Mouse (Mus musculus) liver, embryonic 13.5 days (tissue): ENCODE results near the gene Cyp4f14. TPM values are rescaled to one million over a fixed set of nuclear protein-coding genes. Genes with fewer than 3 reads are reported as not detected.
"Not testable (repeated sequence)": the region's sequence is repeated elsewhere in the genome, so short reads cannot be mapped to it uniquely, and the experiment has no call there.

ENCODE experiments used
- ATAC-seq: fragments of 200-750 bp; cut with Nextera tagmentation; 2 replicates; pipeline ENCODE4 v1.8.0; 2017; ENCODE audit warnings: low read depth, mild to moderate bottlenecking, moderate number of reproducible peaks, moderate library complexity
- DNase-seq: peaks from one replicate; pipeline ENCODE4 v3.0.0; 2022
- H3K27ac ChIP-seq: fragments of 300-500 bp; sonication (generic); 2 replicates; pipeline ENCODE4 v1.5.1; 2015; ENCODE audit warnings: moderate library complexity, mild to moderate bottlenecking, inconsistent platforms
- H3K27me3 ChIP-seq: fragments of 300-500 bp; sonication (generic); 2 replicates; pipeline ENCODE4 v1.6.1; 2015; ENCODE audit warnings: mild to moderate bottlenecking, inconsistent platforms
- H3K36me3 ChIP-seq: fragments of 300-500 bp; sonication (generic); 2 replicates; pipeline ENCODE4 v1.6.1; 2015; ENCODE audit warnings: mild to moderate bottlenecking, inconsistent platforms
- H3K4me1 ChIP-seq: fragments of 300-500 bp; sonication (generic); replicated peaks from 2 replicates; pipeline ENCODE4 v1.6.1; 2015; ENCODE audit warnings: inconsistent platforms
- H3K4me2 ChIP-seq: fragments of 300-500 bp; sonication (generic); 2 replicates; pipeline ENCODE4 v1.6.1; 2015; ENCODE audit warnings: inconsistent platforms, mild to moderate bottlenecking, moderate library complexity
- H3K4me3 ChIP-seq: fragments of 300-500 bp; sonication (generic); replicated peaks from 2 replicates; pipeline ENCODE4 v1.5.1; 2015; ENCODE audit warnings: mild to moderate bottlenecking, inconsistent platforms
- H3K9ac ChIP-seq: fragments of 300-500 bp; sonication (generic); 2 replicates; pipeline ENCODE4 v1.6.1; 2015; ENCODE audit warnings: mild to moderate bottlenecking, inconsistent platforms
- H3K9me3 ChIP-seq: fragments of 300-500 bp; sonication (generic); replicated peaks from 2 replicates; pipeline ENCODE4 v1.6.1; 2016; ENCODE audit warnings: inconsistent platforms
- WGBS: fragments of 180-500 bp; shearing (Covaris S2); methylation state at CpG from one replicate; pipeline ENCODE4 v1.1.7; 2015; ENCODE audit not compliant: insufficient replicate concordance; 5-methylcytosine and 5-hydroxymethylcytosine counted together
- polyA plus RNA-seq: library from polyadenylated mRNA; unstranded; fragments of >200 nt; fragmentation: Nextera tagmentation; extraction: Ambion mirVana; gene quantifications from 2 replicates; pipeline ENCODE4 v1.2.1, GENCODE M21; 2015

The Cyp4f14 gene
- polyA plus RNA-seq, 1 experiment from 2014 or later: not detected

GRCm38 (mm10) chr17:32856713-32857112 is 60.4 kb downstream of the Cyp4f14 start:
- H3K9ac ChIP-seq, H3K27me3 ChIP-seq, H3K4me1 ChIP-seq, H3K27ac ChIP-seq, H3K4me3 ChIP-seq, H3K36me3 ChIP-seq, ATAC-seq, H3K9me3 ChIP-seq, H3K4me2 ChIP-seq, DNase-seq: not testable (repeated sequence)
- 53% methylated on average over 4 of the region's 6 CpGs for WGBS

Other genes starting within 250 kb of the Cyp4f14 start
- gene Cyp4f15, start 231.7 kb downstream of the Cyp4f14 start, polyA plus RNA-seq: 2.7 and 3.5 TPM in 2 replicates
- gene Zfp871, start 129.1 kb downstream of the Cyp4f14 start, polyA plus RNA-seq: 10.1 and 12.4 TPM in 2 replicates
- 0.09 and 0.15 TPM in 2 replicates for gene Zfp811, start 107.4 kb downstream of the Cyp4f14 start, polyA plus RNA-seq
- 1.7 and 2.0 TPM in 2 replicates for gene Zfp799, start 87.1 kb downstream of the Cyp4f14 start, polyA plus RNA-seq
- 1.9 and 2.0 TPM in 2 replicates for gene Zfp870, start 25.7 kb downstream of the Cyp4f14 start, polyA plus RNA-seq
- gene Cyp4f13, start 30.1 kb upstream of the Cyp4f14 start, polyA plus RNA-seq: 4.0 and 5.0 TPM in 2 replicates
- gene Zfp472, start 48.5 kb upstream of the Cyp4f14 start, polyA plus RNA-seq: 6.4 and 6.5 TPM in 2 replicates
- gene Zfp952, start 75.8 kb upstream of the Cyp4f14 start, polyA plus RNA-seq: 3.5 and 4.0 TPM in 2 replicates
- 2.7 and 3.3 TPM in 2 replicates for gene Zfp763, start 116.1 kb upstream of the Cyp4f14 start, polyA plus RNA-seq
- gene 4921501E09Rik, start 150.7 kb upstream of the Cyp4f14 start, polyA plus RNA-seq: not detected in 2 replicates
- 1.5 TPM in 2 replicates for gene Zfp563, start 172.0 kb upstream of the Cyp4f14 start, polyA plus RNA-seq
- not detected in 2 replicates for gene Morc2b, start 222.3 kb upstream of the Cyp4f14 start, polyA plus RNA-seq